Mouse (Mus musculus) stomach, postnatal 0 days (tissue): ENCODE results near the gene Gm49337. TPM values are rescaled to one million over a fixed set of nuclear protein-coding genes. Genes with fewer than 3 reads are reported as not detected.
A peak's percentile ranks its signal among the peaks of the same experiment; 100 is the strongest.

Source experiments
- ATAC-seq: fragments of 200-750 bp; cut with Nextera tagmentation; 2 replicates; pipeline ENCODE4 v1.8.0; 2017; ENCODE audit not compliant: low FRiP score, low TSS enrichment
- DNase-seq: peaks from one replicate; pipeline ENCODE4 v3.0.0-alpha.2; 2016; ENCODE audit warnings: low spot score
- H3K27ac ChIP-seq: fragments of 300-500 bp; sonication (generic); replicated peaks from 2 replicates; pipeline ENCODE4 v1.5.1; 2014; ENCODE audit warnings: mild to moderate bottlenecking, control low read depth
- H3K27me3 ChIP-seq: fragments of 300-500 bp; sonication (generic); 2 replicates; pipeline ENCODE4 v1.6.1; 2014; ENCODE audit warnings: low read length; ENCODE audit not compliant: control insufficient read depth, insufficient read depth
- H3K36me3 ChIP-seq: fragments of 300-500 bp; sonication (generic); 2 replicates; pipeline ENCODE4 v1.6.1; 2014; ENCODE audit warnings: low read length, mixed read lengths; ENCODE audit not compliant: control insufficient read depth, insufficient read depth
- H3K4me1 ChIP-seq: fragments of 300-500 bp; sonication (generic); replicated peaks from 2 replicates; pipeline ENCODE4 v1.6.1; 2014; ENCODE audit warnings: antibody characterized with exemption; ENCODE audit not compliant: control insufficient read depth, insufficient read depth
- H3K4me2 ChIP-seq: fragments of 300-500 bp; sonication (generic); replicated peaks from 2 replicates; pipeline ENCODE4 v1.6.1; 2014; ENCODE audit warnings: low read depth, mild to moderate bottlenecking, control low read depth, moderate library complexity
- H3K4me3 ChIP-seq: fragments of 300-500 bp; sonication (generic); 2 replicates; pipeline ENCODE4 v1.5.1; 2014; ENCODE audit warnings: low read depth, low read length, control low read depth
- H3K9ac ChIP-seq: fragments of 300-500 bp; sonication (generic); 2 replicates; pipeline ENCODE4 v1.6.1; 2014; ENCODE audit warnings: mild to moderate bottlenecking, low read length, control low read depth, mixed read lengths
- H3K9me3 ChIP-seq: fragments of 300-500 bp; sonication (generic); 2 replicates; pipeline ENCODE4 v1.6.1; 2016; ENCODE audit warnings: low read length; ENCODE audit not compliant: control insufficient read depth
- CTCF ChIP-seq: IDR thresholded peaks from 2 replicates; pipeline ENCODE4 v1.5.1; 2016; ENCODE audit warnings: antibody characterized with exemption, low read depth, mild to moderate bottlenecking, moderate library complexity
- EP300 ChIP-seq: optimal IDR thresholded peaks from 2 replicates; pipeline ENCODE3; 2016; ENCODE audit warnings: antibody characterized with exemption
- WGBS: fragments of 180-500 bp; shearing (Covaris S2); extraction: QIAGEN DNeasy Blood & Tissue Kit; methylation state at CpG from one replicate; pipeline ENCODE4 v1.1.7; 2014; 5-methylcytosine and 5-hydroxymethylcytosine counted together
- polyA plus RNA-seq: library from polyadenylated mRNA; unstranded; fragments of >200 nt; fragmentation: Nextera tagmentation; extraction: Ambion mirVana; gene quantifications from 2 replicates; pipeline ENCODE4 v1.2.1, GENCODE M21; 2015

Gene Gm49337
- polyA plus RNA-seq, result not detected in 2 replicates

DNA sequence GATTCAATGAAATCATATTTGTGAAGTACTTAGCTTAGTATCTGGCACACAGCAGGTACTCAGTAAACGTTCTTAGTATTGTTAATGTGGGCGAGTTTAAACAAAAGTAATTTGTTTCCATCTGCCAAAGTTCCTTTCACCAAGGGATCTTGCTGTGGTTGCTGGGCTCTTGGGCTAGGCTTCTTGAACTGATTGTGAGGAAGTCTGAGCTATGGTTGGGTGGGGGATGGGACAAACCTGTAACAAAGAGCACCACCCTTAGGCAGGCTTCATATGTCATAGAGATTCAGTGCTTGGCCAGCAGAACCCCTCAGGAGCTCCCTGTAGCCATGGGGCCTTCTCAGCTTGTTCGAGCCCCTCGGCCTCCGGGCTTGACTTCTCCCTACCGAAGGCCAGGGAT, at the start of gene Gm49337, which contains the start of gene 1700042G07Rik:
Gene Gm49337 (plus strand): TSS at position 313 of the 400 bp plus-strand sequence.
Gene 1700042G07Rik (plus strand): TSS at position 301 of the 400 bp plus-strand sequence.
- TF ChIP-seq EP300 (no peak), CTCF (no peak)
- DNase-seq (no peak), ATAC-seq (no peak)
- 79% methylated on average over 6 of the region's 6 CpGs for WGBS
- no peaks in the 10 kb centered on the region for H3K27me3 ChIP-seq
- no peak within 1 kb of the TSS for H3K4me2 ChIP-seq
- no peaks in the 10 kb centered on the region for H3K36me3 ChIP-seq
- H3K4me3 ChIP-seq, result no peak within 1 kb of the TSS
- H3K27ac ChIP-seq, result peak within 1 kb of the TSS; percentile 41; the same call in 1 of the 2 replicates
- no peaks in the 10 kb centered on the region for H3K9me3 ChIP-seq
- peaks cover 15% of the 10 kb centered on the region for H3K4me1 ChIP-seq
- H3K9ac ChIP-seq, result no peak within 1 kb of the TSS

DNA sequence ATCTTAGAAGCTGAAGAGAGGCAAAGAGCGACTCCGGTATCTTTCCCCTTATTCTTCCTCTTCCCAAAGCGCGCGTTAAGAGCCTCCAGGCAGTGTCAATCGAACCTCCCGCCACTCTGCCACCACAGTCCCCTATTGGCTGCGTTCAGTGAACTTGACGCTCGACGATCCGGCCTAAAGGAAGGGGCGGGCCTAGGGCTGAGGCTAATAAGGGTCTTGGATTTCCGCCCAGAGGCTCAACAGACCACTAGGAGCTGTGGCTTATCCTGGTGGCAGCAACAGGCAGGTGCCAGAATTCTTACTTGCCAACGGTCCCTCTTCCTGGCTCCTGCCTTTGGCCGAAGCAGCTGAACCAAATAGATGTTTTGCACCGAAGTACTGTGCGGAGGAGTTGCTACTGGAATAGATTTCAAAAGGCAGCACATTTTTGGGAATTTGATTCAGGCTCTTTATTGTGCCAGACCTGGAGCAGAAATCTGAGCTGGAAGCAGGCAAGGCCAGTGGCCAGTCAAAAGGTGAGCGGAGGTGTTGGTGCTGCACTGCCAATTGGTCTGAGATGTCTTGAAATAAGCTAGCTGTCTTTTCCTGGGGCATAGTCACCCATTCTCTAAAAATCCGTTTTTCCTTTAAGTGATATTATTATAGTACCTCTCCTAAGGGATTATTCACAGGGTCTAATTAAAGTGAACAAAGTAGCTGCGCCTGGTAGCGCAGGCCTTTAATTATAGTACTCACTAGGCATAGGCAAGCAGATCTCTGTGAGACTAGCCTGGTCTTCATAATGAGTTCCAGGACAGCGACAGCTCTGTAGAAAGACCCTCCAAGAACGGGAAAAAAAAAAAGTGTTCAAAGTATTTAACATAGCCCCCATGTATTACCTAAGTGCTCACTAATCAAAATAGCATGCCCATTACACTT, 49.3 kb upstream of the Gm49337 start, which contains the start of the genes Rad54l and Pomgnt1:
Gene Rad54l (minus strand): TSS at position 89 of the 918 bp plus-strand sequence.
Gene Pomgnt1 (plus strand): TSS at position 239 of the 918 bp plus-strand sequence.
- TF ChIP-seq EP300, result no peak
- peak; percentile 55 for TF ChIP-seq CTCF
- peak within 1 kb of the TSS; percentile 55 for H3K9ac ChIP-seq
- no peaks in the 10 kb centered on the region for H3K36me3 ChIP-seq
- H3K4me3 ChIP-seq, result peak within 1 kb of the TSS; percentile 52
- no peaks in the 10 kb centered on the region for H3K9me3 ChIP-seq
- H3K4me2 ChIP-seq, result peak within 1 kb of the TSS; percentile 58
- peak; percentile 92 for ATAC-seq
- 5% methylated on average over 24 of the region's 24 CpGs for WGBS
- H3K27ac ChIP-seq, result 0 out of 2 replicates have a peak within 1 kb of the TSS, but pooled peaks have one; percentile 20
- no peaks in the 10 kb centered on the region for H3K27me3 ChIP-seq
- peak; percentile 87 for DNase-seq
- H3K4me1 ChIP-seq, result peaks cover 4% of the 10 kb centered on the region; the same call in 1 of the 2 replicates

DNA sequence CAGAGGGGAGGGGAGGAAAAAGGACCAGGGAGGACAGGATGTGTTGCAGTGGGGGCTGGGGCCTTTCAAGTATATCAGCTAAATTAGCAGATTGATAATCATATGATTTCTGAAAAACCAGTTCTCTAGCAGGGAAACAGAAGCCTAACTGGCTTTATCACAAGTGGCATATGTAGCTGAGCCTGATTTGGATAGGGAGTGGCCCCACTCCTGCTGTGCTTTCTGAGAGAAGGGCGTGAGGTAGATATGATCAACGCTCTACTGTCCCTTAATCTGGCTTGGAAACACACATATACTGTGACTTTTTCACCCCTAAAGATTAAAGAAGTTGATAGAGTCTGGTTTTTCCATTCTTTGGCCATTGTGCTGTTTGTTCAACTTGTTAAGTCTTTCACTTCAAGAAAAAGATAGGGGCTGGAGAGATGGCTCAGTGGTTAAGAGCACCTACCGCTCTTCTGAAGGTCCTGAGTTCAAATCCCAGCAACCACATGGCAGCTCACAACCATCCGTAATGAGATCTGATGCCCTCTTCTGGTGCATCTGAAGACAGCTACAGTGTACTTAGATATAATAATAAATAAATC, 47.3 kb upstream of the Gm49337 start:
- Histone ChIP-seq H3K27me3 (no peaks in the 10 kb centered on the region), H3K36me3 (no peaks in the 10 kb centered on the region), H3K4me1 (peaks cover 4% of the 10 kb centered on the region; the same call in 1 of the 2 replicates), H3K4me2 (no peak overlapping the region), H3K9ac (no peak overlapping the region), H3K27ac (peak overlapping the region; percentile 53; the same call in 1 of the 2 replicates), H3K9me3 (no peaks in the 10 kb centered on the region), H3K4me3 (no peak overlapping the region)
- DNase-seq (no peak), ATAC-seq (no peak)
- 72% methylated on average over 4 of the region's 4 CpGs for WGBS
- TF ChIP-seq EP300 (no peak), CTCF (no peak)

DNA sequence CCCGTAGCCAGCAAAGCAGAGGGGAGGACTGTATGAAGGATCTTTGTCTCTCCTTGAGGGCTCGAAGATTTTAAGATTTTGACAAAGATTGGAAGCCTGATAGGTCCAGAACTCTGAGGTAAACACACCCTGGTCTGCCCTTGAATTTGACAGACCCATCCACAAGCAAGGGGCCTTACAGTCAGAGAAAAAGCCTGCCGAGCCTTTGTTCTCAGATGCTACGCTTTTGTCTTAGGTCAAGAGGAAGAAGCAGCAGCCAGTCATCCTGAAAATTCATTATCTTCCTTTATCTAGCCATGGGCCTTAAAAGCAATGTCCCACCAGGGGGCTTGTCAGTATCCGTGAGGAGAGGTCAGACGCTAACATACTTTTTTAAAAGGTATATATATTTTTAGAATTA, 45.2 kb upstream of the Gm49337 start:
- H3K9ac ChIP-seq, result no peak overlapping the region
- H3K36me3 ChIP-seq, result no peaks in the 10 kb centered on the region
- peaks cover 2% of the 10 kb centered on the region; the same call in 1 of the 2 replicates for H3K4me1 ChIP-seq
- DNase-seq (no peak), ATAC-seq (no peak)
- no peak overlapping the region for H3K4me2 ChIP-seq
- H3K9me3 ChIP-seq, result no peaks in the 10 kb centered on the region
- no peak overlapping the region for H3K4me3 ChIP-seq
- H3K27ac ChIP-seq, result no peak overlapping the region
- no peaks in the 10 kb centered on the region for H3K27me3 ChIP-seq
- TF ChIP-seq CTCF (no peak), EP300 (no peak)
- 78% methylated on average over 6 of the region's 6 CpGs for WGBS

DNA sequence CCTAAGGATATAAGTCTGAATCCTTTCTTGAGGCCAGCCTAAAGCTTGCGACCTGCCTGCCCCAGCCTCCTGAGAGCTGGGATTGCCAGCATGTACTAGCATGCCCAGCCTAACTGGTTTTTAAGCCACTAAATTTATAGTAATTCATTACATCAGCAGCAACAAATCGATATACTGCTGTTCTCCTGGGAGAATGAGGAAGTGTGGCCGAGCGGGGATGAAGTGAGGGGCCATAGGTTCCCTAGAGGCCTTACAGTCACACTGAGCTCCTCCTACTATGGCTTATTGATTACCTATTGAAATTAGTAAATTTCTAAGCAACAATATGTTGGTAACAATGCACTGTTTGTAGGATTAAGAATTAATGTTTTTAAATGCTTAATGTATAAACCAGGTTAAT, 40.1 kb upstream of the Gm49337 start:
- H3K4me2 ChIP-seq, result no peak overlapping the region
- TF ChIP-seq CTCF (no peak), EP300 (no peak)
- no peaks in the 10 kb centered on the region for H3K9me3 ChIP-seq
- no peak overlapping the region for H3K27ac ChIP-seq
- no peak overlapping the region for H3K4me3 ChIP-seq
- no peaks in the 10 kb centered on the region for H3K4me1 ChIP-seq
- no peaks in the 10 kb centered on the region for H3K27me3 ChIP-seq
- DNase-seq (no peak), ATAC-seq (no peak)
- 73% methylated on average over 4 of the region's 4 CpGs for WGBS
- H3K36me3 ChIP-seq, result no peaks in the 10 kb centered on the region
- no peak overlapping the region for H3K9ac ChIP-seq
